Mouse (Mus musculus): ENCODE measurements around the gene Aldh3b3.

Gene Aldh3b3

DNA sequence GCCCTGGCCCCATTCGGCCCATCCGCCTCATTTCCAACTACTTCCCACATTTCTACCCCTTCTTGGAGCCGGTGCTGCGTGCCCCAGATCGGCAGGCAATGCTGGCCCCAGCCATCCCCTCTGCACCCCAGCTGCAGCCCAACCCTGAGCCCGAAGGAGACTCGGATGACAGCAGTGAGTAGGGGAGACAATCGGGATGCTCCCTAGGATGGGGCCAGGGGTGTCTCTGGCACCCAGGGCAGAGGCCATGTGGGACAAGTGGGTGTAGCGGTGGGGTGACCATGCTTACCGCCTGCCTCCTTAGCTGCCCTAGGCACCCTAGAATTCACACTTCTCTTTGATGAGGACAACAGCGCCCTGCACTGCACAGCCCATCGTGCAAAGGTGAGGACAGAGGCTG is 45.2 kb downstream of the Aldh3b3 start:
- no peak for DNase-seq

DNA sequence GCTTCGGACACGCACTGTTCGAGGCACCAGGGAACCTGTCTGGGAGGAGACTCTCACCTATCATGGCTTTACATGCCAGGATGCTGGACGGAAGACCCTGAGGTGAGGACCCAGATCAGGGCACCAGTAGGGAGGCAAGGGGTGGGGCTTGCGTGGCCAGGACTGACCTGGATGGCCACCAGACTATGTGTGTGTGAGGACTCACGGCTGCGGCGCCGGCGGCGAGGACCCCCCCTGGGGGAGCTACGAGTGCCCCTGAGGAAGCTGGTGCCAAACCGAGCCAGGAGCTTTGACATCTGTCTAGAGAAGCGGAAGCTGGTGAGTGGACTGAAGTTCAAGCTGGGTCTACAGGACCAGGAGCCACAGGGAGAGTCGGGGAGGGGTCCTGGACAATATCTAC is 45.9 kb downstream of the Aldh3b3 start:
- no peak for DNase-seq

DNA sequence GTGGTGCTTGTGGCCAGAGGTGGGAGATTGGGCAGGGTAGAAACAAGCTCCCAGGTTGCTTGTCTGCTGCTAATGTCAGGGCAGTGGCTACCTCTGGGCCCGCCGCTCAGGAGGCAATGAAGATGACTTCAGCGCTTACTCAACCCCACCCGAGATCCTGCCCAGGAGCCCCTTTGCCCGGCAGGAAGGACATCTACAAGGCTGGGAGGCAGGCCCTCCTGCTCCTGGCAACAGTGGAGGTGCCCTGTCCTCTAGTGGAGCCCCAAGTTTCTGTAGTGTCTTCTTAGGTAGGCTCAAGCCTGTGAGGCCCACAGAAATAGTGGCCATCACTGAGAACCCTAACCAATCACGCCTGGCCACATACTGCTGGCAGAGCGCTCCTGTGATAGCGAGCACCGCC is 46.6 kb downstream of the Aldh3b3 start:
- DNase-seq, result no peak

DNA sequence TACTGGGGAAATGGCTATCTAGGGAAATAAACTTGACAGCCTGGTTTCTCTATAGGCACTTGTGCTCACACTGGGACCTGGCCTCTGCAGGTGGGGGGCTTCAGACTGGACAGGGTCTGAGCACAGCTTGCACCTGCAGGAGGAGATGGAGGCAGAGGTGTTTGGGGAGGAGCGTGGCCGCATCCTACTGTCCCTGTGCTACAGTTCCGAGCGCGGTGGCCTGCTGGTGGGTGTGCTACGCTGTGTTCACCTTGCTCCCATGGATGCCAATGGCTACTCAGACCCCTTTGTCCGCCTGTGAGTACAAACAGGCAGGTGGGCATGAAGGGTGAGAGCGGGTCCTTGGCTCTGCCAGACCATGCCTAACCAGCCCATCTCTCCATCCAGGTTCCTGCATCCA is 47.5 kb downstream of the Aldh3b3 start:
- no peak for DNase-seq

DNA sequence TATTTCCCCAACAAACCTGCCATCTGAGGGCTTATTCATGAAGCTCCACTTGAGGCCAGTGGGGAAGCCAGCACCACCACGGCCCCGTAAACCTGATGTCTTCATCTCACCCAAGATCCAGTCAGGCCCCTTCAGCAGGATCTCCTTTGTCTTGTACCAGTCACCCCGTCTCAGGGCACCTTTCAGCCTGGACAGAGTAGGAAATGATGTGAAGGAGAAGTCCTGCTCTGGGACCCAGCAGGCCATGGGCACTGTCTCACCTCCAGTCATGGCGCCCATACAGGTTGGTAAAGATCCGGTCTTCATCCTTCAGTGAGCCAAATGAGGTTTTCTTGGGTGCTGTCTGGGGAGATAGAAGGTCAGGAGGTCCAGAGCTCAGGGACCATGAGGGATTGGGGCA is 52.6 kb downstream of the Aldh3b3 start:
- no peak for DNase-seq

DNA sequence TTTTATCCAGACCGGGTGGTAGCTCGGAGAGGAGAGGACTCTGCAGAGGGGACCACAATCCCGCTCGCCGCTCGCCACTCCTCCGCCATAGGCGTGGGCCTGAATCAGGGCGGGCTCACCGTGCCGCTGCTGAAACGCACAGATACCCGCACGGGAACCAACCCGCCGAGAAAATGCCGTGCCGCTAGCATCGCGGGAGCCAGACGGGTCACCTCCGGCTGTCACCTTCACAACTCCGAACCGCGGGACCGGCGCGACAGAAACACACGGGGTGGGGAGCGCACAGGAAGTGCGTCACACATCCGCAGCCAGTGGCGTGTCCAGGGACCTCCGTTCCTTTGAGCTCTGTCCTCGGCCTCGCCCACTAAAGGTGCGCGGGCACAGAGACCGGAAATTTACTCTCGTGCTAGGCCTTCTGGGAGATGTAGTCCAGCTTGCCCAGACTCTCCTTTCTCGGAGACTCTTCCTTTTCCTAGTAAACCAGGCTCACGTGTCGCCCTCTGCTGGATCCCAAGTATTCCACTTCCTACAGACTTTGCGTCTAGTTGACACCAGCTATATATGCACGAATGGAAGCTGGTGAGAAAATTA is 54.1 kb downstream of the Aldh3b3 start, which contains the start of gene Ndufv1:
Gene Ndufv1, minus strand, starts transcription at position 375 of the 591 bp plus-strand sequence.
- DNase-seq, result peak; percentile 96

DNA sequence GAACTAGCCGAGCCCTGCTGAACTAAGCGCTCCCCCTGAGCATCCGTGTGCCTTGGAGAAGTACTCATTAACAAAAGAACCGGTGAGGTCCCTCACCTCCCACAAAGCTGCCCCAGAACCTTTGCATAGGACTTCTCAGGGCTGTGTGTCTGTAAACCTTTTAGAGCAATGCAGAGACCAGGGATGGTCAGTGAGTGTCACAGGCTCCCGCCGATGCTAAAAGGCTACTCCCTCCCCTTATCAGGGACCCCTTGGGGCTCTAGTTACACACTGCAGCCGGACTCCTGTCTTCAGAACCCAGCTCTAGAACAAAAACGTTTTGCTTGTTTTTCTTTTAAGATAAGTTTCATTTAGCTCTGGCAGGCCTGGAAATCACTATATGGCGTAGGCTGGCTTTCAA is 54.6 kb downstream of the Aldh3b3 start:
- peak; percentile 53 for DNase-seq

DNA sequence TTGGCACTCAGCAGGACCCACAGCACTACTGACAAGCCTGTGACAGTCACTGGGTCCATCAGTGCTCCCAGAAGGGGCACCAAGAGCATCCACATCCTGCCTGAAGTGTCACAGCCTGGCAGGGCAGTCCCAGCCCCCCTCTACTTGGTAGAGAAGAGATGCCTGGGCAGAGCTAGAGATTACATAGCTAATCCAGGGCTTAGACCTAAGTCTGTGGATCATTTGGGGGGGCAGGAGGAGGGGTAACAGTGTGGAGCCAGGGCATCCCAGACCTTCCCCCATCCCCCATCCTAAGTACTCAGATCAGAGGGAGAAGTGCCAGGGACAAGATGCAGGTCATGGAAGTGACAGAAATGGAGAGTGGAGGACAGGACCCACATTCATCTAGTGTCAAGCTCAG is 56.4 kb downstream of the Aldh3b3 start:
- no peak for DNase-seq

DNA sequence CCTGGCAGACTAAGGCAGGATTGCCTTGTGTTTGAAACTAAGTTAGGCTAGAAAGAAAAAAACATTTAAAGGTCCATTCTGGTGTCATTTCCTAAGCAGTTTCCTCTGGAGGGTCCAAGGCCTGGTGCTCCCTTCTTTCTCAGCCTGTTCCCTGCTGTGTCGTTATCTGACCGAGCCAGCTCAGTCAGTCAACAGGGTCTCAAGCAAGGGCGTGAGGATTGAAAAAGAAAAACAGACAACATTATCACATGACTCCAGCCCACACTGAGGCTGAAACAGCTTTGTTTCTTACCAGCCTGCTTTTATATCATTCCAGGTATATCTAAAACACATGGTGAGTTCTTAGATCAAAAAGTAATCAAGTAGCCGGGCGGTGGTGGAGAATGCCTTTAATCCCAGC is 57.2 kb downstream of the Aldh3b3 start:
- DNase-seq, result peak; percentile 64

DNA sequence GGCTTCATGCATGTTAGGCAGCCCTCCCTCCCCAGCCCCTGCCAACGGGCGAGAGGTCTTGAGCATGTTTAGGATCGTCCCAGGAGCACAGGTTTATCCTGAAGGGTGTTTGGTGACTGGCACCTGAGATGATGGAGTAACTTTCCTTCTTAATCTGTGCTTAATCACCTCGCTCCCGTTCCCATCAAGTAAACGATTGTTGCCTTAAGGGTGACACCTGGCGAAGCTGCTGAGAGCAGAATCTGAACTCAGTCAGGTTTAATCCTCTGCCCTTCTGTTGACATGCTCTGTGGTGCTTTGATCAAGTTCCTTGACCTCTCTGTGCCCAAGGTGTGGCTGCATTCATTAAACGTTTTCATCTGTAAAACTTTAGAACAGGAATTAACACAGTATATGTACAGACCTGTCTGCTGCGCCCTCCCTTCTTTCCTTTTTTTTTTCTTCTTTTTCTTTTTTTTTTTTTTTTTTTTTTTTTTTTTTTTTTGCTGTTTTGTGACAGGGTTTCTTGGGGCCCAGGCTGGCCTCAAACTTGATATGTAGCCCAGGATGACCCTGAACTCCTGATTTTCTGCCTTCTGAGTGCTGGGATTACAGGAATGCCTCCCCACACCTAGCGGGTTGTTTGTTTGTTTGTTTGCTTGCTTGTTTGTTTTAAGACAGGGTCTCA is 59.6 kb downstream of the Aldh3b3 start:
- no peak for DNase-seq

DNA sequence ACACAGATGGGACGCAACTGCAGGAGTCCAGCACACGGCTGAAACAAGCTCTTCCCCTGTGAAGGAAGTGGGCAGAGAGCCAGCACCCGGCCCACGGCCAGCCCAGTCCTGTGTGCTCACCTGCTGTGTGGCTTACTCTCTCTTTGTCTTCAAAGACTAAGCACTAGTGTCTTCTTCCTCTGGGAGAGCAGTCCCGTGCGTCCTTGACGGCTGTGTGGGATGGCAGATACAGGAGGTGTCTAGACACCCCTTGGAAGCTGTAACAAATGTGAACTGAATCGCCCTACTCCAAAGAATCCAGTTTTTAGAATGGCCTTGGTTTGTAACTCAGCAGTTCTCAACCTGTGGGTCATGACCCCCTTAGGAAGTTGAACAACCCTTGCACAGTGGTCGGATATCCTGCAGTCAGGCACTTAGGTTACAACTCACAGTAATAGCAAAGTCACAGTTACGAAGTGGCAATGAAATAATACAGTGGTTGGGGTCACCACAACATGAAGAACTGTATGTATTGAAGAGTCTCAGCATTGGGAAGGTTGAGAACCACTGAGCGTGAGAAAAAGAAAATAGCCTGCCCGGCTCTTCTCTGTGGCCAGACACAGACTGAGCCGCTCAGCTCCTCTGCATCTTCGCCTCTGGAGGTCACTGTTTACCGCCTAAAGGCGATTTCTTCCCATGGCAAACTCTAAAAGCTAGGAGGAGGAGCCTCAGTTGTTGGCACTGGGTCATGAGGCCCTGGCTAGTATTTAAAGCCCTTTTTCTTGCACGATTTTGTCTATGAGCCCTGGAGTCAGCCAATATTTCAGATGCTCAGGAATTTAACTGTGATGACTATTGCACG is 60.5 kb downstream of the Aldh3b3 start:
- DNase-seq, result peak; percentile 76

Data from liver (tissue).